Mouse (Mus musculus) embryonic stem cell, embryonic (primary cell): ENCODE measurements around the gene Wfdc16.
"Not testable (repeated sequence)": the region's sequence is repeated elsewhere in the genome, so short reads cannot be mapped to it uniquely, and the experiment has no call there.

Source experiments
- CTCF ChIA-PET, 4 experiments: fragments of 300-600 bp in 2 of 4; fragments of 350-600 bp in 2 of 4; sonication (Branson Sonifier 250); formaldehyde crosslinking; loops; one replicate each; lab custom pipeline; 2022; ENCODE audit warnings: inconsistent platforms in 2 of 4; lab: Charles Lee
- POLR2A ChIA-PET, 4 experiments: fragments of 300-600 bp in 2 of 4; fragments of 350-600 bp in 2 of 4; sonication (Branson Sonifier 250); formaldehyde crosslinking; loops; one replicate each; lab custom pipeline; 2022; ENCODE audit warnings: antibody characterized with exemption in 4 of 4, inconsistent platforms in 1 of 4; lab: Charles Lee

Wfdc16 gene

DNA sequence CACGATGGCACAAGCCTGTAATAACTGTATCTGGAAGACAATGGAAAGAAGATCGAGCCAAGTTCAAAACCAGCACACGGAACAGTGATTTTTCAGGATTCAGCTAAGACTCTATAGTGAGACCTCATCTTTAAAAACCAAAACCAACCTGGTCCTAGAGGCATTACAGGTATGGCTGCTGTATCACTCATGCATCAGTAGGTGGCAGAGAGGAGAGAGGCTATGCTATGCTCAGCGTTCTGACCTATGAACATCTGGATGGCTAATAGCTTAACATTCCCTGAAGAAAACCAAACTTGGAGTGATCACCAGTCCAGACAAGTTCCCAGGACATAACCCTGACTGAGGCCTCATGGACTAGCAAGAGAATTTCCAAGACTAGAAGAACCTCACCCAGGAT lies 16.8 kb downstream of the Wfdc16 start:
- CTCF ChIA-PET: interaction anchor here in 2 of 4 experiments (0.6 to 1.0 kb wide), 2 partner anchors 34 to 102 kb away, joined by 3 read pairs; partner anchors contain the start of genes Wfdc10 (in 1 of the 2) and Wfdc9 (in 1 of the 2)
- POLR2A ChIA-PET: no interaction called here

- ChIA-PET POLR2A (interaction anchor here in 2 of 4 experiments (0.6 to 0.7 kb wide), 2 partner anchors 631 to 1276 kb away, joined by 3 to 4 read pairs; no protein-coding TSS in a partner anchor), CTCF (interaction anchor here in 3 of 4 experiments (0.6 to 1.0 kb wide), 3 partner anchors 37 to 209 kb away, joined by 3 to 4 read pairs (median 3); partner anchors contain the start of genes Wfdc10 (in 1 of the 3) and Wfdc9 (in 1 of the 3))
Observed at GRCm38 (mm10) chr2:164619050-164619449, 19.5 kb downstream of the Wfdc16 start.

DNA sequence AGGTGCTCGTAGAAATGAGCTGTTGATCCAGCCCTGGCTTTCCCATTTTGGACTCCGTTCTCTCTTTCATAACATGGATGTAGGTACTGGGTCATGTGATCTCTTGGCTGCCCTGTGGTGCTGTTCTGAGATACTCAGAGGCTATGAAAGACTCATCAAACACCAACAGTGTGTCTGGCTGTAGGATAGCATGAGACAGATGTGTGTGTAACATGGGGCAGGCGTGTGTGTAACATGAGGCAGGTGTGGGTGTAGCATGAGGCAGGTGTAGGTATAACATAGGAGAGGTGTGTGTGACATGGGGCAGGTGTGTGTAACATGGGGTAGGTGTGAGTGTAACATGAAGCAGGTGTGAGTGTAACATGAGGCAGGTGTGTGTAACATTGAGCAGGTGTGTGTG lies 23.2 kb downstream of the Wfdc16 start:
- CTCF ChIA-PET: interaction anchor here in 1 of 4 experiments (0.6 kb wide), 2 partner anchors 58 to 212 kb away, joined by 3 read pairs; no protein-coding TSS in a partner anchor
- POLR2A ChIA-PET: interaction anchor here in 1 of 4 experiments (0.5 kb wide), 1 partner anchor 153 kb away, joined by 4 read pairs; no protein-coding TSS in a partner anchor

- CTCF ChIA-PET: not testable (repeated sequence)
- POLR2A ChIA-PET: interaction anchor here in 1 of 4 experiments (0.6 kb wide), 1 partner anchor 9 kb away, joined by 3 read pairs; no protein-coding TSS in a partner anchor
Observed at GRCm38 (mm10) chr2:164613471-164613870, 25.1 kb downstream of the Wfdc16 start, which contains the start of the genes Wfdc6b and Wfdc8. Gene Wfdc6b, plus strand, starts transcription at chr2:164613522. Gene Wfdc8, minus strand, starts transcription at chr2:164613626.

DNA sequence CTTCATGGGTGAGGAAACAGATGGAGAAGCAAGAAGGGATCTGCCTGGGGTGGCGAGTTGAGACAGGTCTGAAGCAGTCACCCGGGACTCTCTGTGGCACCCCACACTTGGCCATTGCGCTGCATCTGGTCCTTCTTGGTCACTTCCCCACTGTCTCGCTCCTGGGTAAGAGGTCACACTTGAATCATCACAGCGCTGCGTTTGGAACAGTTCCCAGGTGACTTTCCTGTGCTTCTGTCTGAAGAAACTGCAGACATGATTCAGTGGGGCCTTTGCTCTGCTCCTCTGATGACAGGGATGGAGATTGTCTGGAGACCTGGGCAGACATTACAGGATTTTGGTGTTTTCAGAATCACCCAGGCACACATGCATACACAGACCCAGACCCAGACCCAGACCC lies 29.8 kb downstream of the Wfdc16 start:
- POLR2A ChIA-PET: interaction anchor here in 1 of 4 experiments (0.6 to 0.8 kb wide), 2 partner anchors 17 to 24 kb away, joined by 3 to 5 read pairs; no protein-coding TSS in a partner anchor
- CTCF ChIA-PET: interaction anchor here in 2 of 4 experiments (0.7 to 0.9 kb wide), 2 partner anchors 17 to 28 kb away, joined by 3 to 4 read pairs; no protein-coding TSS in a partner anchor

DNA sequence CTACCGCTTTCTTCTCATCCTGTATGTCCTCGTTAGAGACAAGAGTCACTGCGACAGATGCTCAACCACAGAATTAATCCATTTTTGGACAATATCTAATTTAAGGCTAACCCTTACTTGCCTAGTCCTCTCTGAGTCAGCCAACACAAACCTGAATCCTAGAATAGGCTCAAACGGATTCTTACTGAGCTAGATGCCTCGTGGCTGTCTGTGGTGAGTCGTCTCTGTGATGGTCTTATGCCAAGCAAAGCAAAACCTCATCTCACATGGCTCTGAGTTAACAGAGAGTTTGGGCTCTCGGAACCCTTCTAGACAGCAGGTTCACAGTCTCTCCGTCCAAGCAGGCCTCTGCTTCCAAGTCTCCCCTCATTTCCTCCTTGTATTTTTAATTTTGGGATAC lies 34.2 kb downstream of the Wfdc16 start:
- POLR2A ChIA-PET: interaction anchor here (0.6 to 1.1 kb wide), 7 partner anchors 9 to 453 kb away, joined by 3 to 5 read pairs (median 4); partner anchors contain the start of gene Wfdc6b (in 1 of the 4)
- CTCF ChIA-PET: interaction anchor here (0.5 to 2.7 kb wide), 16 partner anchors 12 to 562 kb away, joined by 3 to 16 read pairs (median 4); partner anchors contain the start of genes Eppin (in 1 of the 4) and Wfdc10 (in 1 of the 4)

GRCm38 (mm10) chr2:164603482-164603881 lies 35.1 kb downstream of the Wfdc16 start:
- CTCF ChIA-PET: interaction anchor here in 3 of 4 experiments (0.6 to 2.7 kb wide), 11 partner anchors 11 to 485 kb away, joined by 3 to 16 read pairs (median 4); partner anchors contain the start of genes Eppin (in 1 of the 3) and Wfdc10 (in 1 of the 3)
- POLR2A ChIA-PET: interaction anchor here in 1 of 4 experiments (0.7 to 0.8 kb wide), 2 partner anchors 82 to 200 kb away, joined by 4 to 5 read pairs; partner anchors contain the start of gene Wfdc13

DNA sequence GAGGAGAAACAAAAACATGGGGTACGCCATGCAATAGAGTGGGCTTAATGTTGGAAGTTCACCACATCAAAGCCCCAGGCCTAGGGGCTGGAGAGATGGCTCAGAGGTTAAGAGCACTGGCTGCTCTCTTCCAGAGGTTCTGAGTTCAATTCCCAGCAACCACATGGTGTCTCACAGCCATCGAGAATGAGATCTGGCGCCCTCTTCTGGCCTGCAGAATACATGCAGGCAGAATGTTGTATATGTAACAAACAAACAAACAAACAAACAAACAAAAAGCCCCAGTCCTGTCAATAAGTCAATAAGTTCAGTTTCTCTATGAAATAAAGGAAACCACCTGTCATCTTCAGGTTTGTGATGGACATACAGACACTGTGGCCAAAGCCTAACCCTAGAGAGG lies 38.4 kb downstream of the Wfdc16 start:
- ChIA-PET CTCF (interaction anchor here in 2 of 4 experiments (0.7 to 1.0 kb wide), 2 partner anchors 17 to 126 kb away, joined by 3 read pairs; no protein-coding TSS in a partner anchor), POLR2A (no interaction called here)

DNA sequence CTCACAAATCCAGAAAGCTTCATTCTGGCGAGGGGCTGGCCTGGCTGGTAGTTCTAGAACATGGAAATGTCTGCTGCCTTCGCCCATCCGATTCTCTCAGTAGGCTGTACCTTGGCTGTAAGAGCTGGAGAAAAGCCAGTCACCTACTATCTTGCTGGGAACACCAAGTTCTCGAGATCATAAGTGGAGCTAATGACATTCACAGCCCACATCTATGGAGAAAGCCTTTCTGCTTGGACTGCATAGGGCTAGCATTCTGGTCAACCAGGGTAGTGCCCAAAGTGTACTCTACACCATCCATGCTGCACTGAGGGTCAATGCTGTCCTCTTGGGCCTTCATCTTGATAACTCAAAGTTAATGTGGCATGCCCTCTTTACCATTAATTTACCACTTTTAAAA lies 45.1 kb downstream of the Wfdc16 start, which contains the start of gene Eppin:
Gene Eppin (minus strand): TSS at position 101 of the 400 bp plus-strand sequence.
- CTCF ChIA-PET: interaction anchor here (0.5 to 2.5 kb wide), 17 partner anchors 10 to 1224 kb away, joined by 3 to 16 read pairs (median 4); partner anchors contain the start of genes Wfdc10 (in 1 of the 4) and Wfdc9 (in 1 of the 4)
- POLR2A ChIA-PET: no interaction called here

- CTCF ChIA-PET: interaction anchor here (0.5 to 2.7 kb wide), 50 partner anchors 10 to 366 kb away, joined by 3 to 53 read pairs (median 4); partner anchors contain the start of genes Wfdc10 (in 2 of the 4), Wfdc9 (in 2 of the 4) and Gm20458 (in 1 of the 4)
Observed at GRCm38 (mm10) chr2:164592014-164592413, 46.6 kb downstream of the Wfdc16 start.

GRCm38 (mm10) chr2:164585025-164585725 lies 53.4 kb downstream of the Wfdc16 start, which contains the start of gene Wfdc6a:
Gene Wfdc6a, minus strand, starts transcription at chr2:164585447.
- POLR2A ChIA-PET: interaction anchor here in 2 of 4 experiments (0.6 kb wide), 2 partner anchors 23 to 292 kb away, joined by 4 to 5 read pairs; no protein-coding TSS in a partner anchor

More at GRCm38 (mm10) chr2:164592014-164592413, 46.6 kb downstream of the Wfdc16 start:
- POLR2A ChIA-PET: interaction anchor here in 3 of 4 experiments (0.5 to 1.4 kb wide), 8 partner anchors 16 to 483 kb away, joined by 3 to 6 read pairs (median 3); no protein-coding TSS in a partner anchor

More at GRCm38 (mm10) chr2:164585025-164585725, 53.4 kb downstream of the Wfdc16 start, which contains the start of gene Wfdc6a:
- CTCF ChIA-PET: not testable (repeated sequence)
